ENCODE assay signal across 8 mouse cellular contexts in genomic region chr1:191820951-191821325, GRCm38 (mm10). TPM values are rescaled to one million over a fixed set of nuclear protein-coding genes. Genes with fewer than 3 reads are reported as not detected.
DNase-seq lines count a peak whose midpoint lies in the region; ATAC-seq and TF ChIP-seq lines count a peak whose summit lies in the region.

No protein-coding gene starts in this region.

- H3K4me1 ChIP-seq in kidney, embryonic 16.5 days (ENCODE audit: insufficient read depth, low read length): peaks cover 16% of the 10 kb centered on the region
- peaks cover 28% of the 10 kb centered on the region for H3K4me1 ChIP-seq in embryonic facial prominence, embryonic 10.5 days
- H3K4me1 ChIP-seq in intestine, embryonic 15.5 days (replicated peaks): peaks cover 7% of the 10 kb centered on the region; the same call in 1 of the 2 replicates

- WGBS in kidney, embryonic 16.5 days: 4% methylated on average over 15 of the region's 15 CpGs
- 5% methylated on average over 15 of the region's 15 CpGs for WGBS in embryonic facial prominence, embryonic 10.5 days
- WGBS in intestine, embryonic 15.5 days: 2% methylated on average over 15 of the region's 15 CpGs

- peak overlapping the region; percentile 37 for H3ac ChIP-seq in myocyte (ENCODE audit: control insufficient read depth, insufficient read length)

- peak overlapping the region; percentile 86 for H3K4me3 ChIP-seq in kidney, embryonic 16.5 days (ENCODE audit: low read length)
- H3K4me3 ChIP-seq in embryonic facial prominence, embryonic 10.5 days: peak overlapping the region; percentile 93
- peak overlapping the region; percentile 65 for H3K4me3 ChIP-seq in intestine, embryonic 15.5 days (replicated peaks)
- peak overlapping the region; percentile 43 for H3K4me3 ChIP-seq in myocyte

- no peak for TF ChIP-seq POLR2A in myocyte (IDR thresholded peaks at IDR 0.05; ENCODE audit: insufficient read length, low read depth)

- H3K36me3 ChIP-seq in kidney, embryonic 16.5 days (ENCODE audit: insufficient read depth, low read length): peaks cover 24% of the 10 kb centered on the region
- peaks cover 38% of the 10 kb centered on the region for H3K36me3 ChIP-seq in embryonic facial prominence, embryonic 10.5 days (replicated peaks)
- H3K36me3 ChIP-seq in intestine, embryonic 15.5 days: peaks cover 10% of the 10 kb centered on the region; the same call in 1 of the 2 replicates
- no peaks in the 10 kb centered on the region for H3K36me3 ChIP-seq in myocyte (ENCODE audit: control insufficient read depth, insufficient read depth)

- peak overlapping the region; percentile 61; the same call in 1 of the 2 replicates for H3K27ac ChIP-seq in kidney, embryonic 16.5 days (ENCODE audit: low read length)
- H3K27ac ChIP-seq in embryonic facial prominence, embryonic 10.5 days (replicated peaks): peak overlapping the region; percentile 97
- no peak overlapping the region for H3K27ac ChIP-seq in intestine, embryonic 15.5 days

- peaks cover 18% of the 10 kb centered on the region for H3K79me2 ChIP-seq in myocyte (ENCODE audit: control insufficient read depth, insufficient read depth)

- peak overlapping the region; percentile 63 for H3K9ac ChIP-seq in kidney, embryonic 16.5 days (replicated peaks; ENCODE audit: low read length)
- H3K9ac ChIP-seq in intestine, embryonic 15.5 days: peak overlapping the region; percentile 52

- peak; percentile 27 for ATAC-seq in kidney, embryonic 16.5 days (ENCODE audit: low FRiP score, low TSS enrichment)
- peak; percentile 48 for ATAC-seq in intestine, embryonic 15.5 days

- no peaks in the 10 kb centered on the region for H3K9me3 ChIP-seq in kidney, embryonic 16.5 days (ENCODE audit: low read length)
- no peaks in the 10 kb centered on the region for H3K9me3 ChIP-seq in embryonic facial prominence, embryonic 10.5 days
- H3K9me3 ChIP-seq in intestine, embryonic 15.5 days: no peaks in the 10 kb centered on the region

- peak overlapping the region; percentile 79 for H3K4me2 ChIP-seq in kidney, embryonic 16.5 days (replicated peaks; ENCODE audit: low read depth, low read length)
- H3K4me2 ChIP-seq in intestine, embryonic 15.5 days (replicated peaks): peak overlapping the region; percentile 83
- H3K4me2 ChIP-seq in myocyte (ENCODE audit: low read depth): peak overlapping the region; percentile 94

- H3K27me3 ChIP-seq in kidney, embryonic 16.5 days (ENCODE audit: insufficient read depth, low read length): no peaks in the 10 kb centered on the region
- H3K27me3 ChIP-seq in embryonic facial prominence, embryonic 10.5 days (replicated peaks; ENCODE audit: low read depth, poor library complexity, severe bottlenecking): no peaks in the 10 kb centered on the region
- H3K27me3 ChIP-seq in intestine, embryonic 15.5 days (replicated peaks): no peaks in the 10 kb centered on the region
- no peaks in the 10 kb centered on the region for H3K27me3 ChIP-seq in myocyte (ENCODE audit: control insufficient read depth, insufficient read depth, insufficient read length)

- DNase-seq in kidney, postnatal 14 days: no peak
- no peak for DNase-seq in embryonic facial prominence, embryonic 10.5 days (ENCODE audit: low spot score)
- DNase-seq in left cerebral cortex, adult 11 months (ENCODE audit: low spot score): no peak
- no peak for DNase-seq in layer of hippocampus, postnatal 14 days (ENCODE audit: low spot score in 2 of 2)
- DNase-seq in adrenal gland, postnatal 36 days: no peak

TF ChIP-seq in myocyte, 11 proteins besides CTCF, POLR2A, EP300 and RAD21:
- no peak for TF ChIP-seq TCF3 (IDR thresholded peaks at IDR 0.05; ENCODE audit: insufficient read length, low read depth)

RNA-seq across cellular contexts. Expression of gene Nek2, which starts 0.3 kb away (rescaled TPM):
- polyA plus RNA-seq in kidney, embryonic 16.5 days (2015; fragmentation: Nextera tagmentation; extraction: Ambion mirVana): 50.8 and 52.3 TPM in 2 replicates
- 60.0 and 62.2 TPM in 2 replicates for polyA plus RNA-seq in embryonic facial prominence, embryonic 10.5 days (2016; fragmentation: Nextera tagmentation; extraction: Ambion mirVana)
- polyA plus RNA-seq in intestine, embryonic 15.5 days (2015; fragmentation: Nextera tagmentation; extraction: Ambion mirVana): 45.6 and 47.6 TPM in 2 replicates
- 21.2 TPM for polyA plus RNA-seq in myocyte (2012; fragmentation: generic; extraction: Trizol)
- total RNA-seq in layer of hippocampus, postnatal 14 days (2021): 1 to 10 TPM; 1.6 to 2.9 TPM
- total RNA-seq in adrenal gland, postnatal 36 days (2021): 1 to 10 TPM; 1.9 to 4.1 TPM

Comparison
In these comparisons a context has a peak if more than half of its experiments do, and no peak if none do; other contexts are left out.
1. H3K4me3 ChIP-seq: peak in every context shown above with its lines; median percentile 93 in embryonic facial prominence, embryonic 10.5 days; 86 in kidney, embryonic 16.5 days; 65 in intestine, embryonic 15.5 days; 43 in myocyte.